Mouse (Mus musculus): ENCODE measurements at regions not wholly inside any gene's neighbourhood (a gene's known extent, or its start where the extent isn't known, plus 50 kb on each side); places are given as distances from the start of the nearest gene placed in this dataset.

DNA sequence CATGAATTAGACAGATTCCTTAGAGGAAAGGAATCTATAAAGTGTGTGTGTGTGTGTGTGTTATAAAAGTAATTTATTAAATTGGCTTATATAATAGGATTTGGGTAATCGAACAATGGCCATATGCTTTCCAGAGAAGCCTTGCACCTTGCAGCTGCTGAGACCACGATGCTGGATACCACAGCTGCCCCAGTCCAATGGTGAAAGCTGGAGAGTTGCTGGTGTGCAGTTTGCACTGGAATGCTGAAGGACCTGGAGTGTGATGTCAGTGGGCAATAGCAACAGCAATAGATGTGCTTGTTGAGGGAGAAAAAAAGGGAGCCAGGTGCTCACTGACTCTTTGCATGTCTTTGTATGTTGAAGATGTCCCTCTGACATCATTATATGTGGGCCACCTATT is 207.3 kb downstream of the Gm5426 start:
- no peak for TF ChIP-seq TCF12 (IDR thresholded peaks at IDR 0.05; ENCODE audit: low read depth, low read length)
- TF ChIP-seq CTCF (conservative IDR thresholded peaks at IDR 0.05 in 1 of 2, IDR thresholded peaks at IDR 0.05 in 1 of 2; ENCODE audit: low read depth in 2 of 2, low read length in 2 of 2) = no peak
- TF ChIP-seq GABPA (IDR thresholded peaks at IDR 0.05; ENCODE audit: insufficient replicate concordance, low read depth, low read length) = no peak
- no peak for TF ChIP-seq MAX (IDR thresholded peaks at IDR 0.05; ENCODE audit: low read length)
- no peak for TF ChIP-seq ZC3H11A (IDR thresholded peaks at IDR 0.05; ENCODE audit: low read depth, low read length)
- no peak for TF ChIP-seq RCOR1 (conservative IDR thresholded peaks at IDR 0.05; ENCODE audit: low read depth, low read length)

Data from CH12.LX (cell line).